Mouse (Mus musculus) brain, embryonic 14.5 days (tissue): ENCODE results near the gene Olfr373.

Experiments
- CTCF ChIP-seq: fragments of 200-500 bp; IDR thresholded peaks from 2 replicates; pipeline ENCODE4 v1.5.1; 2012; ENCODE audit warnings: inconsistent platforms, mild to moderate bottlenecking, moderate library complexity, borderline replicate concordance; ENCODE audit not compliant: insufficient read depth, insufficient read length; ENCODE audit errors: extremely low read depth
- POLR2A ChIP-seq: fragments of 200-500 bp; IDR thresholded peaks from 2 replicates; pipeline ENCODE4 v1.6.1; 2012; ENCODE audit warnings: mild to moderate bottlenecking, inconsistent platforms, borderline replicate concordance; ENCODE audit not compliant: poor library complexity, insufficient read depth, insufficient read length, severe bottlenecking; ENCODE audit errors: extremely low read depth

DNA sequence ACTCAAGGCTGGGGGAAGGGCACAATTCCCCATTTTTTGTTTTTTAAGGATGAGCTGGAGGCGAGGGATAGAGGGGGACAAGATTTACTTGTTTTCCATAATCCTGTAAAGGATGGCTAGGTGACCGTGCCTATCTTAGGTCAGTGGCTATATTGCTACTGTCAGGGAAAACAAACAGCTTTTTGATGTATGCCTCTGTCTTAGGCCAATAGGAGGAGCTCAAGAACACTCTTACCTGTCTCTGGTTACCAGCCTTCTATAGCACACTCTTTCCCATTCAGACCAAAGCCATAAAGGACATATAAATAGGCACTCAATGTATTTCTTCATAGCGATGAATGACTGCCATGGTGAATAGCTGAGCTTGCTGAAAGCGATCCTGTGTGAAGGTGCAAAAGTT lies 35.6 kb downstream of the Olfr373 start:
- TF ChIP-seq CTCF (no peak), POLR2A (no peak)
